Mouse (Mus musculus): ENCODE measurements around the gene Anks1. TPM values are rescaled to one million over a fixed set of nuclear protein-coding genes. Genes with fewer than 3 reads are reported as not detected.

Gene Anks1
- 6.7 and 7.5 TPM in 2 replicates for polyA plus RNA-seq (2016; fragmentation: Nextera tagmentation; extraction: Ambion mirVana)

DNA sequence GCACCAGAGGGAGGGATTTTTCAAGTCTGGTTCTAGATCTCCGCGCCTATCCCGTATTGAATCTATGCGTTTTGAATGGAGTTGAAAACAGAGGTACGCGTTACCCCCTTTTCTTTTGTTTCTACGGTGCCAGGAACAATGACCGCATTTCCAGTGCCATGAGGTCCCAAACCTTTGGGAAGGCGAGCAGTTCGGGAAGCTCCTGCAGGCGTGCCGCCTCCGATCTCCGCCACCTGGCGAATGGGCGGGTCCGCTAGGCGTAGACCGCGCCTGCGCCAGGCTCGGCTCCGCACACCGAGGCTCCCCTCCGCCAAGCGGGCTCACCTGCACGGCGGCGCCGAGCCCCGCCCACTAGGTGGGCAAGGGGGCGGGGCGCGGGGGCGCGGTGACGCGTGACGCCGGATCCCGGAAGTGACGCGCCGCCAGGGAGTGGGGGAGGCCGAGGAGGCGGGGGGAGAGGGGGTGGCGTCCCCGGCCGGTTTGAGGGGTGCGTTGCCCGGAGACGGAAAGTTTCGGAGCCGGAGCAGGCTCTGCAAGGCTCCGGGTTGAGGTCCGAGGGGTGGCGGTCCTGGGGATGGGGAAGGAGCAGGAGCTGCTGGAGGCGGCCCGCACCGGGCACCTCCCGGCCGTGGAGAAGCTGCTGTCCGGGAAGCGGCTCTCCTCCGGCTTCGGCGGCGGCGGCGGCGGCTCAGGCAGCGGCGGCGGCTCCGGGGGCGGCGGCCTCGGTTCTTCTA lies at the start of gene Anks1:
Gene Anks1 (plus strand): TSS at position 419 of the 734 bp plus-strand sequence.
- peaks cover 14% of the 10 kb centered on the region for H3K36me3 ChIP-seq
- H3K27me3 ChIP-seq (replicated peaks) = no peaks in the 10 kb centered on the region
- peak within 1 kb of the TSS; percentile 88 for H3K9ac ChIP-seq
- H3K27ac ChIP-seq = peak within 1 kb of the TSS; percentile 89
- WGBS (ENCODE audit: insufficient replicate concordance) = under 1% methylated on average over 73 of the region's 78 CpGs
- peak; percentile 84 for ATAC-seq
- H3K4me3 ChIP-seq = peak within 1 kb of the TSS; percentile 91
- H3K4me2 ChIP-seq = peak within 1 kb of the TSS; percentile 98
- peaks cover 34% of the 10 kb centered on the region for H3K4me1 ChIP-seq
- H3K9me3 ChIP-seq (replicated peaks) = no peaks in the 10 kb centered on the region

DNA sequence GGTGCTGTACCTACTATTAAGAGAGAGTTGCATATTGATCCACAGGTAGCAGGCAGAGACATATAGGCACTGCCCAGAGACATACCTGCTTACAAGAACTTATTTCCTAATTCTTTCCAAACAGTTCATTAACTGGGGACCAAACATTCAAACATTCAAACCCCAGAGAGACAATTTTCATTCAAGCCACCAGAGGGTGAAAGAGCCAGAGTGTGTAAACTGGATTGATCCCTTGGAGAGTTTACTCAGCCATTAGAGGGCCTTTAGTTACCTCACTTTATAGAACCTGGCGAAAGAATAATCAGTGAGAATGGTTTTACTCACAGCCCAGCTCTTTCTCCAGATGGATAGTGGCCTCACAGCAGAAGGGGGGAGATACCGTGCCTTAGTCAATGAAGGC lies 43.6 kb upstream of the Anks1 start:
- Histone ChIP-seq H3K4me2 (no peak overlapping the region), H3K9ac (no peak overlapping the region), H3K4me1 (peaks cover 37% of the 10 kb centered on the region), H3K36me3 (peaks cover 6% of the 10 kb centered on the region), H3K27ac (no peak overlapping the region), H3K4me3 (no peak overlapping the region), H3K27me3 (replicated peaks) (no peaks in the 10 kb centered on the region), H3K9me3 (replicated peaks) (no peaks in the 10 kb centered on the region)
- 82% methylated on average over 2 of the region's 2 CpGs for WGBS (ENCODE audit: insufficient replicate concordance)
- no peak for ATAC-seq

DNA sequence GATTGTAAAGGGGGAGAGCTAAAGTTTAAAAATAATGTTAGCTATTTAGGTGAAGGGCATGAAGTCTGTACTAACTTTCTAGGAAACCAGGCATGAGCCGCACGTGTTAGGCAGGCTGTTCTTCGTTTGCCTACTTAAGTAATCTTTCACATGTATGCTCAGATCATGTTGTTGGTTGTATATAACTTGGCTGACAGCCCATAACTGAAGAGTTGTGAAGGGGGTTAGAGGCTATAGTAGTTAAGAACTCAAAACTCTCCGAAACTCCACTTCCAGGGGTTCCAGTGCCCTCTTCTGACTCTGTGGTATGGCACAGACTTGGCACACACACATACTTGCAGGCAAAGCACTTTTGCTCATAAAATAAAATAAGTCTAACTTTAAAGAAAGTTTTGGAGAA lies 42.4 kb upstream of the Anks1 start:
- H3K9me3 ChIP-seq (replicated peaks) = no peaks in the 10 kb centered on the region
- no peak overlapping the region for H3K4me3 ChIP-seq
- H3K4me2 ChIP-seq = no peak overlapping the region
- H3K27me3 ChIP-seq (replicated peaks) = no peaks in the 10 kb centered on the region
- WGBS (ENCODE audit: insufficient replicate concordance) = 84% methylated on average over 4 of the region's 4 CpGs
- H3K4me1 ChIP-seq = peaks cover 24% of the 10 kb centered on the region
- ATAC-seq = no peak
- H3K9ac ChIP-seq = no peak overlapping the region
- no peak overlapping the region for H3K27ac ChIP-seq
- H3K36me3 ChIP-seq = peaks cover 6% of the 10 kb centered on the region

DNA sequence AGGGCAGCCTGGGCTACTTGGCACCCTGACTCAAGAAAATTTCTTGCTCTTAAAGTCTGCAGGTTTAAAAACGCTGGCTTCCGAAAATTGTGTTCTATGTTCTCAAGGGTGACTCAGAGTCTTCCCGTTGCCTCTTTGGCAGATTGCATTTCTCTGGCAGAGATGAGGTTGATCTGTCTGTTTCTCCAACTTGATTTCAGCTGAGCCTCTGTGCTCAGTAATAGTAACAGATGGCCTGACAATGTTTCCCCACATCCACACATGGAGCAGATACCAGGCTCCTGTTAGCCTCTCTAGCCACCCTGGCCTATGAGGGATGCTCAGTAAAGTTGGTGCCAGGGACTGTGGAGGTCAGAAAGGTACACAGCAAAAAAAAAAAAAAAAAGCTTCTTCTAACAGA lies 37.3 kb upstream of the Anks1 start:
- Histone ChIP-seq H3K4me3 (no peak overlapping the region), H3K9ac (no peak overlapping the region), H3K27me3 (replicated peaks) (no peaks in the 10 kb centered on the region), H3K36me3 (peaks cover 10% of the 10 kb centered on the region), H3K9me3 (replicated peaks) (no peaks in the 10 kb centered on the region), H3K4me2 (no peak overlapping the region), H3K27ac (no peak overlapping the region), H3K4me1 (peaks cover 33% of the 10 kb centered on the region)
- 82% methylated on average over 3 of the region's 3 CpGs for WGBS (ENCODE audit: insufficient replicate concordance)
- ATAC-seq = no peak

DNA sequence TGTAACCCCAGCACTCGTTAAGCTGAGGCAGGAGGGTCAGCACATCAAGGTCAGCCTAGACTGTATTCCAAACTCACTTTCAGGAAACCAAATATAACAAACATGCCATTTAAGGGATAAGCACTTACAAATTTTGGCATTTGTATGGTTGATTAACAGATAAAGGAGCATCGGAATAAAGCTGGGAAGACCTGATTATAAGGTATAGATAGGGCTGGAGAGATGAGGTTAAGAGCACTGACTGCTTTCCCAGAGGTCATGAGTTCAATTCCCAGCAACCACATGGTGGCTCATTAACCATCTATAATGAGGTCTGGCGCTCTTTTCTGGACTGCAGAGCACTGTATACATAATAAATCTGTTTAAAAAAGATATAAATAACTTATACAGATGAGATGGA lies 35.5 kb upstream of the Anks1 start:
- Histone ChIP-seq H3K9ac (no peak overlapping the region), H3K36me3 (peaks cover 25% of the 10 kb centered on the region), H3K9me3 (replicated peaks) (no peaks in the 10 kb centered on the region), H3K4me1 (peaks cover 33% of the 10 kb centered on the region), H3K4me2 (no peak overlapping the region), H3K4me3 (no peak overlapping the region), H3K27me3 (replicated peaks) (no peaks in the 10 kb centered on the region), H3K27ac (no peak overlapping the region)
- ATAC-seq = no peak
- WGBS (ENCODE audit: insufficient replicate concordance) = 68% methylated on average over 3 of the region's 3 CpGs

DNA sequence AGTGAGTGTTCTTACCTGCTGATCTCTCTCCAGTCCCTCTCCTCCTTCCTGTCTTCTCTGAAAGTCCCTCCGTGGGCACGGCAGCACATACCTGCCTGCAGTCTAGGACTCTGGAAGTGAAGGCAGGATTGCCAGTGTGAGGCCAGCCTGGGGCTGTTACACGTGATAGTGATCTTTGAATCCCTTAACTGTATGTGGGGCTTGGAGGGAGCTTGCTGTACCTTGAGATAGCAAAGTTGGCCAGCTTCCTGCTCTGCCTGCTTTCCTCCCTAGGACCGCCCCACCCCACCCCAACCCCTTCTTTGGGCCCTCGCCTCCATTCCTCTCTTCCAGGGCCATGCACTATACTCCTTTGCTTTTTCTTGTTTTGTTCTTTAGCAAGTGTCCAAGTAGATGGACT lies 34.6 kb upstream of the Anks1 start:
- ATAC-seq = peak; percentile 91
- Histone ChIP-seq H3K27ac (peak overlapping the region; percentile 27; the same call in 1 of the 2 replicates), H3K27me3 (replicated peaks) (no peaks in the 10 kb centered on the region), H3K4me3 (peak overlapping the region; percentile 6; the same call in 1 of the 2 replicates), H3K9ac (peak overlapping the region; percentile 8), H3K9me3 (replicated peaks) (no peaks in the 10 kb centered on the region), H3K4me1 (peaks cover 33% of the 10 kb centered on the region), H3K4me2 (peak overlapping the region; percentile 52), H3K36me3 (peaks cover 32% of the 10 kb centered on the region)
- WGBS (ENCODE audit: insufficient replicate concordance) = 14% methylated on average over 5 of the region's 5 CpGs

DNA sequence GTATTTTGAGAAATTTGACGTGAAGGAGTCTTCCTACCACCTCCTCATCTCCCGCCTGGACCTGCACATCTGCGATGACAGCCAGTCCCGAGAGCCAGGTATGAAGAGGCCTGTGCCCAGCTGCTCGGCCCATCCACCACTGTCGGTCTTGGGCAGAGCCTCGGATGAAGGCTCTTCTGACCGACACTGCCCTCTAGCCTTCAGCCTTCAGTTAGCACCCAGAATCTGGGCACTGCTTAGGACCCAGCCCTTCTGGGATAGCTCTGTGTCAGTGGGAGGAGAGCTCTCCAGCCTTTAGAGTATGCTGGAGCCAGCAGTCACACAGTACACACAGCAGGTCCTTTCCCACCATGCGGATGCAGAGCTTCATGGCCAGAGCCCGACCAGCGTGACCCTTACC lies 27.6 kb upstream of the Anks1 start:
- Histone ChIP-seq H3K4me3 (no peak overlapping the region), H3K9me3 (replicated peaks) (no peaks in the 10 kb centered on the region), H3K27ac (no peak overlapping the region), H3K36me3 (peaks cover 92% of the 10 kb centered on the region), H3K9ac (no peak overlapping the region), H3K27me3 (replicated peaks) (no peaks in the 10 kb centered on the region), H3K4me2 (no peak overlapping the region), H3K4me1 (no peaks in the 10 kb centered on the region)
- WGBS (ENCODE audit: insufficient replicate concordance) = 77% methylated on average over 11 of the region's 11 CpGs
- ATAC-seq = no peak

DNA sequence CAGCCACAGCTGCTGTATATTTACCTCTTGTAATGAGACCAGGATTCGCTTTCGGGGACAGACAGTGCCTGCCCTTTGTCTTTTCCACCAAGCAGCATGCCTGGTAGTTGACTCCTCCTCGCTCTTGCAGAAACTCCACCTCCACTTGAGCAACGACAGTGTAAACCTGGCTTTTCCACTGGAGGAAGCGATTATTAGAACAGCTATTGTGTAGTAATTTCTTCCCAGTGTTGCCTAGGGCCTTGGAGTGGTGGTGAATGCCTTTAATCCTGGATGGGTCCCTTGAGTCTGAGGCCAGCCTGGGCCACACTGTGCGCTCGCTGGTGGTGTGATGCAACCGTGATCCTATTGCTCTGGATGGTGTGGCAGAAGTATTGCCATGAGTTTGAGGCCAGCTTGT lies 26.0 kb upstream of the Anks1 start:
- ATAC-seq = no peak
- peaks cover 94% of the 10 kb centered on the region for H3K36me3 ChIP-seq
- 88% methylated on average over 8 of the region's 8 CpGs for WGBS (ENCODE audit: insufficient replicate concordance)

DNA sequence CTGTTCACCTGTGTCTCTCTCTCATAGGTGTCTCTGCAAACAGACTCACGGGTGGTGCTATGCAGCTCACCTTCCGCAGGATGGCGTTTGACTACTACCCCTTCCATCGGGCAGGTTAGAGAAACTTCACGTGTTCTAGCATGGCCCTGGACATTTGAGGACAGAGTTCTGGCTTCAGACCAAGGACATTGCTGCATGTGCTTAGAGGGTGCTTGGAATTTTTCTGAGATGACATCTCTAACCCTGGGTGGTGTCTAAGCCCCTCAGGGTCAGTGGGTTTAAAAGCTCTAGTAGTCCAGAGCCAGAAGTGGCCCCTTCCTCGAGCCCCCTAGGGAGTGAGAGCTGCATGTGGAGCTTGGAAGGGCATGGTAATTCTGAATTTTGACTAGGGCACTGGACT lies 25.1 kb upstream of the Anks1 start:
- Histone ChIP-seq H3K9ac (no peak overlapping the region), H3K27me3 (replicated peaks) (no peaks in the 10 kb centered on the region), H3K4me3 (no peak overlapping the region), H3K36me3 (peaks cover 92% of the 10 kb centered on the region), H3K4me1 (no peaks in the 10 kb centered on the region), H3K4me2 (no peak overlapping the region), H3K27ac (no peak overlapping the region), H3K9me3 (replicated peaks) (no peaks in the 10 kb centered on the region)
- 88% methylated on average over 6 of the region's 6 CpGs for WGBS (ENCODE audit: insufficient replicate concordance)
- no peak for ATAC-seq

More for the DNA sequence above, 26.0 kb upstream of the Anks1 start:
- H3K4me2 ChIP-seq = no peak overlapping the region
- no peaks in the 10 kb centered on the region for H3K9me3 ChIP-seq (replicated peaks)
- H3K4me3 ChIP-seq = no peak overlapping the region
- H3K27ac ChIP-seq = no peak overlapping the region
- H3K4me1 ChIP-seq = no peaks in the 10 kb centered on the region
- H3K27me3 ChIP-seq (replicated peaks) = no peaks in the 10 kb centered on the region
- no peak overlapping the region for H3K9ac ChIP-seq

DNA sequence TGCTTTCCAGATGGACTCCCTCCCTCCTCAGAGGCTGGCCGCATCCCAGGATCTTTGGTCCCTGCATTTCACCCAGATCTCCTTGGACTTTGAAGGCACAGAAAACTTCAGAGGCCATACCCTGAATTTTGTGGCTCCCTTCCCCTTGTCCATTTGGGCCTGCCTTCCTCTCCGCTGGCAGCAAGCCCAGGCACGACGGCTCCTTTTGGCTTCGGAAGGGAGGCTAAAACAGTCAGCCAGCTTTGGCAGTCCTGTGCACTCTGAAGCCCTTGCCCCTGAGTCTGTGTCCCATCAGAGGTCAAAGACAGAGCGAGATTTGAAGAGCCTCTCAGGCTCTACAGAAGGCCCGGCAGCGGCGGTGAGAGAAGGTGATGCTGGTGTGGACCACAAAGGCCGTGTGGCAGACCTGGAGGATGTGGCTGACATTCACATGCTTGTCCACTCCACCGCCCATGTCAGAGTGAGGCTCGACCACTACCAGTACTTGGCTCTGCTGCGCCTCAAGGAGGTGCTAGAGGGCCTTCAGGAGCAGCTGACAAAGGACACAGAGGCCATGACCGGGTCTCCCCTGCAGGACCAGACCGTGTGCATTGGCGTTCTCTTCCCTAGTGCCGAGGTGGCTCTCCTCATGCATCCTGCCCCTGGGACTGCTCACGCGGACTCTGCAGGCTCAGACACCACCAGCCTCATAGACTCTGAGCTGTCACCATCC lies 22.5 kb upstream of the Anks1 start:
- Histone ChIP-seq H3K4me3 (no peak overlapping the region), H3K9ac (no peak overlapping the region), H3K36me3 (peaks cover 90% of the 10 kb centered on the region), H3K4me1 (no peaks in the 10 kb centered on the region), H3K4me2 (no peak overlapping the region), H3K27me3 (replicated peaks) (no peaks in the 10 kb centered on the region), H3K27ac (no peak overlapping the region), H3K9me3 (replicated peaks) (no peaks in the 10 kb centered on the region)
- WGBS (ENCODE audit: insufficient replicate concordance) = 85% methylated on average over 19 of the region's 19 CpGs
- no peak for ATAC-seq

DNA sequence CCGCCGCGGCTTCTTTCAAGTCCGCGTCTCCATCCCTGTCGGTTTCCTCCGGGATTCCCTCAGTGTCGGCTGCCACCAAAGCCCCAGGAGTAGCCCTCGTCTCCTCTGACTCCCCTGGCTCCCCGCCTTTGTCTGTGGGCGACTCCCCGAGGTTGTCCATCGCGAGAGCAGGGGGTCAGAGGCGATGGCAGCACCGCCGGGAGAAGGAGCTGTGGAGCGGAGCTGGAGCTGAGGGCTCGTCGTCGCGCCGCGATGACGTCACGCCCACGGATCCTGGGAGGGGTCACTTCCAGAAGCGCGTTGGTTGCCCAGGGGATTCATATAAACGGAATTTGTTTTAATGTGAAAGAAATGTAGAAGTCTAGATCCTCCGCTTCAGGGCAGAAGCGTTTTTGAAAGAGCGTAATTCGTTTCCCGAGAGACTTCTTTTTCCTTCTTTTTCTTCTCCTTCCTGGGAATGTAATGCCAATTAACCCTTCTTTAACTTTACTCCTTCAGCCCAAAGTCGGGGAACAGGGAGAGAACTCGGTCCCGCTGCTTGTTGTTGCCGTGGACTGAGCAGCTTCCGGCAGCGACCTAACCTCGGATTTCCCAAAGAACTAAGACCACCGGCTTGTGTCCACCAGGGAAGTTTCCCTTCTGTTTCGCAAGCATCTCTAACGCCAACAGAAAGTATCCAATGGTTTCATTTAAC lies 1.4 kb upstream of the Anks1 start:
- under 1% methylated on average over 45 of the region's 45 CpGs for WGBS (ENCODE audit: insufficient replicate concordance)
- peak; percentile 65 for ATAC-seq
- peaks cover 34% of the 10 kb centered on the region for H3K4me1 ChIP-seq
- H3K27me3 ChIP-seq (replicated peaks) = no peaks in the 10 kb centered on the region
- H3K9me3 ChIP-seq (replicated peaks) = no peaks in the 10 kb centered on the region
- H3K4me2 ChIP-seq = peak overlapping the region; percentile 98
- H3K36me3 ChIP-seq = peaks cover 21% of the 10 kb centered on the region
- H3K4me3 ChIP-seq = peak overlapping the region; percentile 91
- H3K27ac ChIP-seq = peak overlapping the region; percentile 89
- H3K9ac ChIP-seq = peak overlapping the region; percentile 88
